Mouse (Mus musculus) embryonic facial prominence, embryonic 11.5 days (tissue): ENCODE data around the gene Naa80. TPM values are rescaled to one million over a fixed set of nuclear protein-coding genes. Genes with fewer than 3 reads are reported as not detected.

ENCODE experiments used
- ATAC-seq: fragments of 200-750 bp; cut with Nextera tagmentation; replicated peaks from 2 replicates; pipeline ENCODE4 v1.8.0; 2017; ENCODE audit warnings: low read depth; ENCODE audit not compliant: insufficient number of reproducible peaks, low FRiP score, low TSS enrichment
- DNase-seq: peaks from one replicate; pipeline ENCODE4 v3.0.0-alpha.2; 2015; ENCODE audit warnings: low spot score
- H3K27ac ChIP-seq: fragments of 300-500 bp; sonication (generic); replicated peaks from 2 replicates; pipeline ENCODE4 v1.5.1; 2014; ENCODE audit warnings: mild to moderate bottlenecking, low read depth, low read length, control low read depth
- H3K27me3 ChIP-seq: fragments of 300-500 bp; sonication (generic); 2 replicates; pipeline ENCODE4 v1.6.1; 2014; ENCODE audit warnings: mild to moderate bottlenecking, low read length, moderate library complexity, mixed read lengths; ENCODE audit not compliant: control insufficient read depth, insufficient read depth
- H3K36me3 ChIP-seq: fragments of 300-500 bp; sonication (generic); replicated peaks from 2 replicates; pipeline ENCODE4 v1.6.1; 2014; ENCODE audit warnings: low read depth, mild to moderate bottlenecking, low read length, moderate library complexity, mixed read lengths; ENCODE audit not compliant: control insufficient read depth, insufficient read depth
- H3K4me1 ChIP-seq: fragments of 300-500 bp; sonication (generic); 2 replicates; pipeline ENCODE4 v1.6.1; 2014; ENCODE audit warnings: low read length, mixed read lengths; ENCODE audit not compliant: control insufficient read depth, insufficient read depth
- H3K4me2 ChIP-seq: fragments of 300-500 bp; sonication (generic); 2 replicates; pipeline ENCODE4 v1.6.1; 2014; ENCODE audit warnings: low read depth, mild to moderate bottlenecking, control low read depth, low read length, moderate library complexity
- H3K4me3 ChIP-seq: fragments of 300-500 bp; sonication (generic); 2 replicates; pipeline ENCODE4 v1.5.1; 2014; ENCODE audit warnings: low read depth, low read length, control low read depth
- H3K9ac ChIP-seq: fragments of 300-500 bp; sonication (generic); replicated peaks from 2 replicates; pipeline ENCODE4 v1.6.1; 2014; ENCODE audit warnings: mild to moderate bottlenecking, control low read depth, low read length
- H3K9me3 ChIP-seq: fragments of 300-500 bp; sonication (generic); replicated peaks from 2 replicates; pipeline ENCODE4 v1.6.1; 2016; ENCODE audit warnings: mild to moderate bottlenecking, low read length, inconsistent platforms, mixed read lengths; ENCODE audit not compliant: control insufficient read depth
- WGBS: fragments of 180-500 bp; shearing (Covaris S2); extraction: QIAGEN DNeasy Blood & Tissue Kit; methylation state at CpG from one replicate; pipeline ENCODE4 v1.1.7; 2014; 5-methylcytosine and 5-hydroxymethylcytosine counted together
- polyA plus RNA-seq: library from polyadenylated mRNA; unstranded; fragments of >200 nt; fragmentation: Nextera tagmentation; extraction: Ambion mirVana; gene quantifications from 2 replicates; pipeline ENCODE4 v1.2.1, GENCODE M21; 2014

Naa80 gene
- polyA plus RNA-seq, 1 experiment from 2014 or later: 11.8 TPM

DNA sequence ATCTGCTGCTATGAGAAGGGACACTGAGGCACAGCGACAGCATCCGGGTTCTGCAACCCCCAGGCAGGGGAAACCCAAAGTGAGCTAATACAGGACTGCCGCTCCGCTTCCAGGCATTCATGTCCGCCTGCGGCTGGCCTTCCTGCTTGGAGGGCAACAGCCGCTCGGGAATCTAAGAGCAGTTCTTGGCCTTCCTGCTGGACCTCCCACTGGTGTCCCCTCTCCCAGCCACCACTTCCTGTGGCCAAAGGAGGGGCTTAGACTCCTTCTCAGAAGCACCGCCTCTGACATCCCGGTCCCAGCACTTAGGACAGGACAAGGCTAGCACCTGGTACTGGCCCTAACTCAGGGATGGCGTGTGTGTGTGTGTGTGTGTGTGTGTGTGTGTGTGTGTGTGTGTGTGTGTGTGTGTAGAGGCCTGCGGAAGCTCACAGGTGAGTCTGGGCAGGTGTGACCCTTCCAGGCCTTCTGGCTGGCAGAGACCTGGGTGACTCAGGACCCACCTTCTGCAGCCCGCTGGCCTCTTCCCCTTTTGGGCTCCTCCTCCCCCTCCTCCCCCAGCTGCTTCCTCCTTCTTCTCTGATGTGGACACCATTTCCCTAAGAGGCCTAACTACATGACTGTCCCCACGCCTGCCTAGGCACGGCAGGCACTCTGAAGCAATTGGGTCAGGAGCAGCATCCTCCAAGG lies 50.2 kb downstream of the Naa80 start:
- no peaks in the 10 kb centered on the region for H3K9me3 ChIP-seq
- no peak overlapping the region for H3K4me3 ChIP-seq
- peak overlapping the region; percentile 95 for H3K27ac ChIP-seq
- ATAC-seq (no peak), DNase-seq (peak; percentile 28)
- 49% methylated on average over 15 of the region's 15 CpGs for WGBS
- peak overlapping the region; percentile 58 for H3K9ac ChIP-seq
- peaks cover 35% of the 10 kb centered on the region for H3K4me1 ChIP-seq
- peak overlapping the region; percentile 13 for H3K4me2 ChIP-seq
- no peaks in the 10 kb centered on the region for H3K36me3 ChIP-seq
- no peaks in the 10 kb centered on the region for H3K27me3 ChIP-seq

DNA sequence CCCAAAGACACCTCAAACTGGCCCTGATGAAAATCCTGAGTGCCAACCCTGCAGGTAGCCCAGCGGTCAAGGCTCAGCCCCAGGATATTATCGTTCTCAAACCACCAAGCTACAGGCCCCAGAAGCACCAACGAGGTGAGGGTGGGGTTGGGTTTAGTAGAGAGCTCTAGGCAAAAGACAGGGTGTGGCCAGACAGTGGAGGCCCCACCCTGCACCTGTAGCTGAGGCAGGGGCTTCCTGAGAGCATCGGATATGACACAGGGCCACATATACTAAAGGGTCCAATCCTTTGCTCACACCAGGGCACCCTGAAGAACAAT lies 50.7 kb downstream of the Naa80 start:
- 29% methylated on average over 4 of the region's 4 CpGs for WGBS
- no peak overlapping the region for H3K4me3 ChIP-seq
- H3K4me2 ChIP-seq: peak overlapping the region; percentile 13; the same call in 1 of the 2 replicates
- no peaks in the 10 kb centered on the region for H3K36me3 ChIP-seq
- DNase-seq (no peak), ATAC-seq (no peak)
- H3K9me3 ChIP-seq: no peaks in the 10 kb centered on the region
- H3K27ac ChIP-seq: peak overlapping the region; percentile 95
- H3K27me3 ChIP-seq: no peaks in the 10 kb centered on the region
- H3K4me1 ChIP-seq: peaks cover 37% of the 10 kb centered on the region
- H3K9ac ChIP-seq: peak overlapping the region; percentile 15; the same call in 1 of the 2 replicates

DNA sequence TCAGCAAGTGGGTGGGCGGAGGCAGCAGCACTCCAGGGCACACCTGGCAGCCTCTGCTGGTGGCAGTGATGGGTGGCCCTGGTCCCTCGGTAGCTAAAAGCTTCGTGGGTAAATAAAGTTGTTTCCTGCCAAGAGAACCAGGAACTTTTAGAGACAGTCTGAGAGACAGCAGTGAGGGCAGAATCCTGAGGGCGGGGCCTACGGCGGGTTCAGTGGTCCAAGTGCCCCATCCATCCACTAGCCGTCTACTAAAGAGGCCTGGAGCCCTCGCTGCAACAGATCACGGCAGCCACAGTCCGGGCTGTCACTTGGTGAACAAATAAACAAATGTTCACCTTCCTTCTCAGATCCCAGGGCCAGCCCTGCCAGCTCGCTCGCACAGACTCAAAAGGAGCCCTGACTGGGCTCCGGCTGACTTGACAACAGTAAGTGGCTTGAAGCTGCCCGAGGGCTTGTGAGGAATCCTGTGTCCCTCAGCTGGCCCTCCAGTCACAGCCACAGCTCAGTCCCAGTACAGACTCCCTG lies 51.3 kb downstream of the Naa80 start:
- Histone ChIP-seq H3K9me3 (no peaks in the 10 kb centered on the region), H3K27me3 (no peaks in the 10 kb centered on the region), H3K27ac (peak overlapping the region; percentile 95), H3K9ac (peak overlapping the region; percentile 58), H3K4me1 (peaks cover 39% of the 10 kb centered on the region), H3K4me2 (peak overlapping the region; percentile 38), H3K4me3 (peak overlapping the region; percentile 15), H3K36me3 (no peaks in the 10 kb centered on the region)
- peak; percentile 48 for DNase-seq
- no peak for ATAC-seq
- WGBS: 13% methylated on average over 14 of the region's 14 CpGs

DNA sequence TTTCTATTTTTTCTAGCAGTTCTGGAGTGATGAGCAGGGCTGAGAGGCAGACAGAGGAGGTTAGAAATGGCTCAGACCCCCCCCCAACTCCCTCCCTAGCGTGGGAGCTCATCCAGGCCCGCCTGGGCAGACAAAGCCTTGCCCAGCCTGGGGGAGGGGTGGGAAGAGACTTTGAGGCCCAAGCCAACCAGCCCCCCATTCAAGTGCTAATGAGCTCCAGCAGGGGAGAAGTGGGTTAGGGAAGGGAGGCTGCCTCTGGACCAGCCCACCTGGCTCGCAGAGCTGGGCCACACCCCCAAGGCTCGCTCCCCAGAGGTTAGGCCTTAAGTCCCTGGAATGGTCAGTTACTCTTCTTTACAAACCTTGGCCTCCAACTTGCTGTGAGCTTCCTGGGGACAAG lies 51.9 kb downstream of the Naa80 start:
- H3K4me3 ChIP-seq: peak overlapping the region; percentile 15
- H3K9ac ChIP-seq: peak overlapping the region; percentile 58
- peak; percentile 1; the same call in 1 of the 2 replicates for ATAC-seq
- H3K4me2 ChIP-seq: peak overlapping the region; percentile 38
- WGBS: 3% methylated on average over 4 of the region's 4 CpGs
- H3K9me3 ChIP-seq: no peaks in the 10 kb centered on the region
- H3K4me1 ChIP-seq: peaks cover 40% of the 10 kb centered on the region
- H3K27ac ChIP-seq: peak overlapping the region; percentile 95
- DNase-seq: peak; percentile 85
- no peaks in the 10 kb centered on the region for H3K36me3 ChIP-seq
- no peaks in the 10 kb centered on the region for H3K27me3 ChIP-seq

DNA sequence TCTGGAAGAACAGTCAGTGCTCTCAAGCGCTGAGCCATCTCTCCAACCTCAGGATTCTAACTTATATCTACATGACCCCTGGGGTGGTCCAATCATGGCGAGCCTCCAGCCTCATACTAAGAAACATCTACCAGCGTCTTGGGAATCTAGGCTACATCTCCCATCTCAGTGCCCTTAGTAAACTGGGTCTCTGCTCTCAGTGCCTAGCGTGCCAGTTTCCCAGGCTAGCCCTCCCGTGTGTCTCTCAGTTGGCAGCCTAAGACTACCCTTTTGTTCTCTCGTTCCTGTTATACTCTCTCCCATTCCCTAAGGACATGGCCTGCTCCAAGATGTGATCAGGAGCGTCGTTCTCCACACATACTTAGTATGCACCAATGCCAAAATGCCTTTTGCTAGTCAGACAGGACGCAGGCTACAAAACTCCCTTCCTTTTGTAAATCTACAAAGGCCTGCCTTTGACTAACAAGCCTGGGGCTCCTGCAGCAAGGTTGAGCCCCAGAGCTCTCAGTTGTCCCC lies 52.7 kb downstream of the Naa80 start:
- no peaks in the 10 kb centered on the region for H3K27me3 ChIP-seq
- no peak overlapping the region; the same call in 1 of the 2 replicates for H3K9ac ChIP-seq
- no peak for ATAC-seq
- peaks cover 41% of the 10 kb centered on the region for H3K4me1 ChIP-seq
- H3K4me3 ChIP-seq: no peak overlapping the region
- H3K36me3 ChIP-seq: no peaks in the 10 kb centered on the region
- H3K4me2 ChIP-seq: no peak overlapping the region; the same call in 1 of the 2 replicates
- no peaks in the 10 kb centered on the region for H3K9me3 ChIP-seq
- WGBS: 51% methylated on average over 9 of the region's 9 CpGs
- H3K27ac ChIP-seq: 0 out of 2 replicates have a peak overlapping the region, but pooled peaks have one; percentile 95
- DNase-seq: no peak

DNA sequence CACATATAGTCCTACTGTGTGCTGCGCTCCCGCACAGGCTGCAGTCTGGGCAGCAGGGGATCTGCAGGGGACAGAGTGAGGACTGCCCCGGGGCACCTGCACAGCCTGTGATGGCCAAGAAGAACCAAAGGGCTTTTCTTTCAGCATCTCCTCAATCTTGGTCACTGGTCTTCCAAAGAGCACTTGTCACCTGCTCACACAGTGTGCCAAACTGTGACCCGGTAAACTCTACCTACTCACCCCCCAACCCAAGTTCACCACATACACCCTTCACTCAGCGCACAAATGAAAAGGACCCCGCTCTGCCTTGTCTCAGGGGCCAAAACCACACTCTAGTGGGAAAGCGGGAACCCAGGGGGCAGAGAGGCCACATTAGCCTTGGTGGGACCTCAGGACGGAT lies 53.2 kb downstream of the Naa80 start:
- H3K4me1 ChIP-seq: peaks cover 37% of the 10 kb centered on the region
- ATAC-seq (no peak), DNase-seq (no peak)
- no peaks in the 10 kb centered on the region for H3K27me3 ChIP-seq
- H3K27ac ChIP-seq: 0 out of 2 replicates have a peak overlapping the region, but pooled peaks have one; percentile 16
- no peaks in the 10 kb centered on the region for H3K9me3 ChIP-seq
- 79% methylated on average over 8 of the region's 8 CpGs for WGBS
- H3K9ac ChIP-seq: no peak overlapping the region; the same call in 1 of the 2 replicates
- H3K4me3 ChIP-seq: no peak overlapping the region
- no peak overlapping the region for H3K4me2 ChIP-seq
- H3K36me3 ChIP-seq: no peaks in the 10 kb centered on the region

DNA sequence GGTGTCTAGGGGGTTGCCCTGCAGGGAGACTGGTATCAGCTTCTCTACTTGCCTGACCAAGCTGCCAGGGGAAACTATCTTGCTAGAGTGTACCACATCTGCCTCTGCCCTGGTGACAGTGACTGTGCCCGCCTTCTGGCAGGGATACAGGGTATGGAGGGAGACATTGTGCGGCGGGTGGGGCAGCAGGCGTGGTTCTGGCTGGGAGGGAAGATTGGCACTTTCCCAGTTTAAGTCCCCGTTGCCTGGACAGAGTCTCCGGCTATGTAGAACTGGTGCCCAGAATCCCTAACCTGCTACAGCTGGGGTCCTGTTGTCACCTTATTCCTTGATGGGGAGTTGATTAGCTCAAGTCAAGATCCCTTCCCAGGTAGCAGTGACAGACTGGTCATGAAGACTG lies 53.8 kb downstream of the Naa80 start:
- ATAC-seq (no peak), DNase-seq (no peak)
- peaks cover 39% of the 10 kb centered on the region for H3K4me1 ChIP-seq
- no peaks in the 10 kb centered on the region for H3K36me3 ChIP-seq
- H3K27me3 ChIP-seq: no peaks in the 10 kb centered on the region
- WGBS: 77% methylated on average over 6 of the region's 6 CpGs
- no peaks in the 10 kb centered on the region for H3K9me3 ChIP-seq
- peak overlapping the region; percentile 89 for H3K4me3 ChIP-seq
- H3K27ac ChIP-seq: no peak overlapping the region
- peak overlapping the region; percentile 90 for H3K9ac ChIP-seq
- H3K4me2 ChIP-seq: peak overlapping the region; percentile 97

DNA sequence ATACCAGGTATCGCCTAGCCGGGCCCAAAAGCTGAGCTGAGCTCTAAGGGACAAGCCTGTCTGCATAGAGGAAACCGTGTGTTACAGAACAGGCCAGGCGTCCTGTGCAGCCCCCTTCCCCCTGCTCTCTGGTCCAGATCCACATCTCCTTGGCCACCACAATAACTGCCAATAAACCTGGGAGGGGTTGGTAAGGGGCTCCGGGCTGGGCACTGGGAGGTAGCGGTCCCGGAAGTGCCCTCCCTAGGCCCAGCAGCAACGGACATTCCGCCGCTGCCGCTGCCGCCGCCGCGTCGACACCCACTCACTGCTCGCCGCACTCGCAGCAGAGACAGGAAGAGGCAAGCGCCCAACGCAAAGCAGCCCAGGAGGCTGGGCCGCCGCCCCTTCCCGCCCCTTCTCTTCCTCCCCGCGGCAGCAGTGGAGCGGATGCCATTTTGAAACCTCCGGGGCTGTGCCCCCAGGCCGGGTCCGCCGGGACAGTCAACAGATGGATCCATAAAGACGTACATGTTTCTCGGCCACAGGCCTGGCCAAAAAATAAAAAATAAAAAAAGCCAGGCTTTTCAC lies 54.5 kb downstream of the Naa80 start:
- whole genome bisulfite sequencing: 3% methylated on average over 32 of the region's 33 CpGs
- ATAC-seq (no peak), DNase-seq (peak; percentile 76)
- H3K4me3 ChIP-seq: peak overlapping the region; percentile 89
- peaks cover 33% of the 10 kb centered on the region for H3K4me1 ChIP-seq
- H3K27me3 ChIP-seq: no peaks in the 10 kb centered on the region
- no peaks in the 10 kb centered on the region for H3K9me3 ChIP-seq
- no peaks in the 10 kb centered on the region for H3K36me3 ChIP-seq
- peak overlapping the region; percentile 97 for H3K4me2 ChIP-seq
- H3K27ac ChIP-seq: peak overlapping the region; percentile 87
- peak overlapping the region; percentile 90 for H3K9ac ChIP-seq
